Mouse (Mus musculus): Measurements from ENCODE around the gene Lrrc61. TPM values are rescaled to one million over a fixed set of nuclear protein-coding genes. Genes with fewer than 3 reads are reported as not detected.

Lrrc61 gene
- total RNA-seq (2023) = 46.1 TPM

GRCm38 (mm10) chr6:48554280-48555103 lies at the start of gene Lrrc61:
TSS of gene Lrrc61 (plus strand) at chr6:48554796.

DNA sequence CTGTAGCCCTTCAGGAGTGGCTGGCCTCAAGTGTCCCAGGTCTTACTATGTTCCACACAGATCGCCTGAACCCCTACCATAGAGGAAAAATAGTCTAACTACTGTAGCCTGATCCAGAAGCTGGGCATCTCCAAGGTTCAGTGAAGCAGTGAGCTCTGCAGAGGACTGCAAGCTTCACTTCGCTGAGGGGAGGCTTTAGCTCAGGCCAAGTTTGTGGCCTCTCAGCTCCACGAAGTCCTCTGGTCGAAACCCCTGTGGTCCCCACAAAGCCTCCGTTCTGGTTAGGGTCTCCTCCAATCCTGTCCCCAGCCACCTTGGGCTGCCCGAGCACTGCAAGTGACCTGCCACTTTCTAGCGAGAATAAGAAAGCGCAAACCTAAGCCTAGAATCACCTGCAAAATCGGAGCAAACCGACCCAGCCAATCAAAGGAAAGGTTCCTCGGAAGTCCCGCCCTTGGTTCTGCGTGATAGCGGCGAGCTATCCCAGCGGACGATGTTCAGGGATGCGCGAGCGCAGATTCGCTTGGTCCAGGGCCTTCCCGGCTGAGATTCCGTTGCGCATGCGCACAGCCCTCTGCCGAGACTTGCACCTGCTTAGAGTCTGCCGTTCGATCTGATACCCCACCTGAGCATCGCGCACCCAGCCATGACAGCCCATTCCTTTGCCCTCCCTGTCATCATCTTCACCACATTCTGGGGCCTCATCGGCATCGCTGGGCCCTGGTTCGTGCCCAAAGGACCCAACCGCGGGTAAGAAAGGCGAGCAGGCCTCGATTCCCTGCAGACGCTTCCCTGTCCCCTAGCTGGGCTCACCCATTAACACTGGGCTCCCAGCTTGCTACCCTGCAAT lies 17.3 kb upstream of the Lrrc61 start, which contains the start of gene Atp6v0e2:
Gene Atp6v0e2 (plus strand): TSS at position 511 of the 850 bp plus-strand sequence.

DNA sequence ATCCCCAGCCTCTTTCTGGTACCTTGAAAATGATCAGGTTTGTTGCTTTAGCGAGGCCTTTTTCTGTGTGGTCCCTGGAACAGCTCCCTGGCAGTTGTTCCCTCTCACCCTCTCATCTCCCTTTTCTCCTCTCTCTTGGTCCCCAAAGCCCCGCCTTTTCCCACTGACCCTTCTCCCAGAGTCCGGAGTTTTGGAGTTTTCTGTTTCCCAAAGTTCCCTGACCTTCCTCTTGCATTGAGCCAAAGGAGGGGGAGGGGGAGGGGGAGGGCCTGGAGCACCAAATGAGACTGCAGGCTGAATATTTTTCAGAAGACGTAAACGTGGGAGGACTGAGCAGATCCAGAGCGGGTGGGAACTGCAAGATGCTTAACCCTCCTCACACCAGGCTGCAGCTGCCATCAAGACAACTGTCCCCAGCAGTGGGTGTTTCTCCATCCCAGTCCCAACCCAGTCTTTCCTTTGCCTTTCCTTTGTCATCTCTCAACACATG lies 18.0 kb downstream of the Lrrc61 start, which contains the start of gene Rarres2:
Gene Rarres2 (minus strand): TSS at position 218 of the 490 bp plus-strand sequence.

GRCm38 (mm10) chr6:48589194-48589750 lies 34.7 kb downstream of the Lrrc61 start, which contains the start of gene Gm45021:
TSS of gene Gm45021 (plus strand) at chr6:48589610.

DNA sequence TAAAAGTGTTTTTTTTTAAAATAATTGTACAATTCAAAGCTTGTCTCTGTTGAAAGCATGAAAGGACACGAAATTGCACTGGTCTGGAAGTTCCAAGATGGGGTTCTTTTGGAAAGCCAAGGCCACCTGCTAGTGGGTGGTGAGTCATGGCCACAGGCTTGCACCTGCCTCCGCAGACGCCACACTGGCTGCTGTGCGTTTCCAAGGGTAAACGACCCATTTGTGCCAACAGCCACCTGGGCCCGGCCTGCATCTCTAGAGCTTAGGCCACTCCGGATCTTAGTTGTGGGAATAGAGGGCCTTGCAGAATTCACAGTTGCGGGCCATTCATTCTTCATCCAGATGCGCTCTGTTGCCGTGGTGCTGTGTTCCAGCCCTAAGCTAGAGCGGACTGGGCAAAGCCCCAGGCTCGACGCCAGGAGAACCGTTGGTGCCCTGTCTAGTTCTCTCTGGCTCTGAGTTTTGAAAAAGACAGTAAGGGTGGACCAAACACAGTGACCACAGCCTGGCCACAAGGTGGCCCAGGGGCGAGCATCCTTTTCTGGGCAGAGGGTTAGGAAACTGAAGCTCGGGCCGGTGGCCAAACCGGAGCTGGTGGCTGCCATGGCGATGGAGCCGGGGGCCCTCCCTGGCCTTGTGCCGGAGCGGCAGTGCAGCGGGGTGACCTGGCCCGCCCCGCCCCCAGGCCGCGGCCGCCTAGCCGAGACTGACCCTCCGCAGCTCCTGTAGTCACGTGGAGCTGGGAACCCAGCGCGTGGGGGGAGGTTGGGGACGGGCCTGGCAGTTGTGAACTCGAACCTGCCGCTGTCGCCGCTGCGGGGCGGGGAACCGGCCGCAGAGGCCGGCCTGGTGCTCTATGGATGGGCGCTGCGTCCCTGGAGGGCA lies 38.8 kb downstream of the Lrrc61 start, which contains the start of the genes Repin1 and Gm44965:
Gene Repin1 (plus strand): TSS at position 726 of the 885 bp plus-strand sequence.
Gene Gm44965 (plus strand): TSS at position 784 of the 885 bp plus-strand sequence.

GRCm38 (mm10) chr6:48601271-48602079 lies 46.9 kb downstream of the Lrrc61 start, which contains the start of gene Zfp775:
TSS of gene Zfp775 (plus strand) at chr6:48602063.

Other genes with a start within 250 kb of the Lrrc61 start
- gene Krba1, start 159.2 kb upstream of the Lrrc61 start, total RNA-seq (2023) = 46.4 TPM
- gene Zfp467, start 109.0 kb upstream of the Lrrc61 start, total RNA-seq (2023) = 11.4 TPM
- 0.21 TPM for gene Sspo, start 106.6 kb upstream of the Lrrc61 start, total RNA-seq (2023)
- gene Atp6v0e2, start 17.2 kb upstream of the Lrrc61 start, total RNA-seq (2023) = 2.7 TPM
- 13.6 TPM for gene Rarres2, start 18.0 kb downstream of the Lrrc61 start, total RNA-seq (2023)
- gene Gm45021, start 34.8 kb downstream of the Lrrc61 start, total RNA-seq (2023) = not detected
- 2.5 TPM for gene Repin1, start 39.1 kb downstream of the Lrrc61 start, total RNA-seq (2023)
- 2.7 TPM for gene Gm44965, start 39.1 kb downstream of the Lrrc61 start, total RNA-seq (2023)
- 7.6 TPM for gene Zfp775, start 47.3 kb downstream of the Lrrc61 start, total RNA-seq (2023)
- gene AI854703, start 72.0 kb downstream of the Lrrc61 start, total RNA-seq (2023) = 1.7 TPM
- 136 TPM for gene Gimap8, start 92.4 kb downstream of the Lrrc61 start, total RNA-seq (2023)
- gene Gimap9, start 121.3 kb downstream of the Lrrc61 start, total RNA-seq (2023) = 218 TPM
- gene Gimap4, start 129.8 kb downstream of the Lrrc61 start, total RNA-seq (2023) = 370 TPM
- gene Gimap6, start 153.4 kb downstream of the Lrrc61 start, total RNA-seq (2023) = 2,141 TPM
- 19.3 TPM for gene Gm28053, start 163.8 kb downstream of the Lrrc61 start, total RNA-seq (2023)
- 37.7 TPM for gene Gimap7, start 163.8 kb downstream of the Lrrc61 start, total RNA-seq (2023)
- 153 TPM for gene Gimap1, start 184.3 kb downstream of the Lrrc61 start, total RNA-seq (2023)
- gene Gimap5, start 191.4 kb downstream of the Lrrc61 start, total RNA-seq (2023) = 147 TPM
- 591 TPM for gene Gimap3, start 216.1 kb downstream of the Lrrc61 start, total RNA-seq (2023)